Mouse (Mus musculus) T-cell, adult 2 months (primary cell): ENCODE data around the gene Tmod4.
"Not testable (repeated sequence)": the region's sequence is repeated elsewhere in the genome, so short reads cannot be mapped to it uniquely, and the experiment has no call there.

Experiments used
- DNase-seq: peaks from one replicate; pipeline ENCODE4 v3.0.0; 2022; ENCODE audit warnings: low spot score

The Tmod4 gene

GRCm38 (mm10) chr3:95124246-95124645, at the start of gene Tmod4:
Tmod4 (plus strand) TSS chr3:95124476.
- no peak for DNase-seq

GRCm38 (mm10) chr3:95088071-95088470, 36.2 kb upstream of the Tmod4 start:
- no peak for DNase-seq

GRCm38 (mm10) chr3:95100854-95101253, 23.4 kb upstream of the Tmod4 start:
- DNase-seq, result peak; percentile 31

GRCm38 (mm10) chr3:95105121-95105520, 19.2 kb upstream of the Tmod4 start:
- no peak for DNase-seq

GRCm38 (mm10) chr3:95105586-95106337, 18.5 kb upstream of the Tmod4 start:
- DNase-seq, result no peak

GRCm38 (mm10) chr3:95106338-95107117, 17.7 kb upstream of the Tmod4 start, which contains the start of gene Pip5k1a:
Pip5k1a (minus strand) TSS chr3:95106930.
- DNase-seq, result peak; percentile 97

GRCm38 (mm10) chr3:95107308-95107707, 17.0 kb upstream of the Tmod4 start:
- not testable (repeated sequence) for DNase-seq

GRCm38 (mm10) chr3:95107898-95108297, 16.4 kb upstream of the Tmod4 start:
- peak; percentile 10 for DNase-seq

- peak; percentile 91 for DNase-seq
These were observed 13.2 kb upstream of the Tmod4 start, which contains the start of gene Vps72 for GRCm38 (mm10) chr3:95110911-95111726. Vps72 (plus strand) TSS chr3:95111022.

- DNase-seq, result no peak
These were observed 11.5 kb upstream of the Tmod4 start for GRCm38 (mm10) chr3:95112760-95113159.

- no peak for DNase-seq
These were observed 6.5 kb upstream of the Tmod4 start for GRCm38 (mm10) chr3:95117751-95118150.

- no peak for DNase-seq
These were observed 2.7 kb upstream of the Tmod4 start for GRCm38 (mm10) chr3:95121580-95121979.

- DNase-seq, result no peak
These were observed 696 bp downstream of the Tmod4 start for GRCm38 (mm10) chr3:95124972-95125371.

GRCm38 (mm10) chr3:95129226-95129651, 5.0 kb downstream of the Tmod4 start:
- no peak for DNase-seq

GRCm38 (mm10) chr3:95130081-95130480, 5.8 kb downstream of the Tmod4 start:
- no peak for DNase-seq

GRCm38 (mm10) chr3:95132389-95132788, 8.1 kb downstream of the Tmod4 start:
- not testable (repeated sequence) for DNase-seq

- no peak for DNase-seq
These were observed 8.9 kb downstream of the Tmod4 start for GRCm38 (mm10) chr3:95133176-95133575.

- peak; percentile 95 for DNase-seq
These were observed 9.4 kb downstream of the Tmod4 start, which contains the start of the genes Scnm1 and Lysmd1 for GRCm38 (mm10) chr3:95133680-95134101. Scnm1 (minus strand) TSS chr3:95134011. Lysmd1 (plus strand) TSS chr3:95134088.

- not testable (repeated sequence) for DNase-seq
These were observed 9.9 kb downstream of the Tmod4 start for GRCm38 (mm10) chr3:95134133-95134532.

GRCm38 (mm10) chr3:95135023-95135422, 10.7 kb downstream of the Tmod4 start:
- DNase-seq, result no peak

- DNase-seq, result peak; percentile 90
These were observed 11.3 kb downstream of the Tmod4 start for GRCm38 (mm10) chr3:95135433-95136052.
